Mouse (Mus musculus) spleen, postnatal 36 days (tissue): Measurements from ENCODE around the gene Rnf135.
"Not testable (repeated sequence)": the region's sequence is repeated elsewhere in the genome, so short reads cannot be mapped to it uniquely, and the experiment has no call there.

ENCODE experiments used
- DNase-seq, 2 experiments: peaks; one replicate each; pipeline ENCODE4 v3.0.0; 2022; ENCODE audit warnings: low spot score in 2 of 2, mixed read lengths in 1 of 2

The Rnf135 gene

GRCm38 (mm10) chr11:80183705-80184255 is at the start of gene Rnf135:
TSS of gene Rnf135 (plus strand) at chr11:80183851.
- DNase-seq: peak; percentile 85 to 87

- no peak for DNase-seq
These were observed 48.9 kb upstream of the Rnf135 start for GRCm38 (mm10) chr11:80134744-80135143.

- DNase-seq: no peak
These were observed 47.5 kb upstream of the Rnf135 start for GRCm38 (mm10) chr11:80135954-80136683.

GRCm38 (mm10) chr11:80136786-80137185 is 46.9 kb upstream of the Rnf135 start:
- DNase-seq: no peak

GRCm38 (mm10) chr11:80137773-80138172 is 45.9 kb upstream of the Rnf135 start:
- DNase-seq: no peak

GRCm38 (mm10) chr11:80141825-80142521 is 41.7 kb upstream of the Rnf135 start, which contains the start of gene Tefm:
TSS of gene Tefm (minus strand) at chr11:80142175.
- peak; percentile 66 to 79 for DNase-seq

DNA sequence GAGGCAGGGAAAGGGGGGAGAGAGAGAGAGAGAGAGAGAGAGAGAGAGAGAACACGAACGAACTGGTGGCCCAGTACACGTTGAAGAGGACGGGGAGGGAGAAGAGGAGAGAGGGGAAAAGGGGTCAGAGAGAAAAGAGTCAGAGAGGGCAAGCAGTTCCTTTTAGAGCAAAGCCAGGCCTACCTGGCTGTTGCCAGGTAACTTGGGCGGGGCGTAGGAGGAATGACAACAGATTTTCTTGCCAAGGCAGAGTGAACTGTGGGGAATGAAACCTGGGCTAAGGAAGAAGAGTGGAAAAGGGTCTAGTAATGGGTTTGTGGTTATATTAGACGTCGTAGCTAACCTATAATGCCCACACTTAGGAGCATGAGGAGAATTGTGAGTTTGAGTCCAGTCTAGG is 40.8 kb upstream of the Rnf135 start:
- no peak for DNase-seq

DNA sequence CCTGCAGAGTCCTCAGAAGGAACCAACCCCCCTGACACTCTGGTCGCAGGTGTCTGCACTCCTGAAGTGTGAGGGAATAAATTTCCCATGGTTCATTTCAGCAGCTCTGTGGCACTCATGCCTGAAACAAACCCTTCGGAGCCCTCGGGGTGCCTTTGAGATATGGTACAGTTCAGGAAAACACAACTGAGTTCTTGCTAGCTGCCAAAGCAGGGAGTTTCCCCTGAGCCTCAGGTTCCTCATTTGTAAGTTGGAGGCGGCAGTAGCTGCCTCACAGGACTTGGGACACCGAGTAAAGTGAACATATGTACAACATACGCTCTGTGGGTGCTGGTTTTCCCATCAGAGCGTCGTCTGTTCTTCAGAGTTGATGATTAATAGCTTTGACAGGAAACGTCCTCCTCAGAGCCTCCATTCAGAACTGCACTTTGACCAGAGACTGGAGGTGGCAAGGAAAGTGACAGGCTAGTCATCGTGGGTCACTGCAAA is 37.8 kb upstream of the Rnf135 start:
- DNase-seq: peak; percentile 67 to 73

- no peak for DNase-seq
These were observed 35.9 kb upstream of the Rnf135 start for GRCm38 (mm10) chr11:80147748-80148147.

DNA sequence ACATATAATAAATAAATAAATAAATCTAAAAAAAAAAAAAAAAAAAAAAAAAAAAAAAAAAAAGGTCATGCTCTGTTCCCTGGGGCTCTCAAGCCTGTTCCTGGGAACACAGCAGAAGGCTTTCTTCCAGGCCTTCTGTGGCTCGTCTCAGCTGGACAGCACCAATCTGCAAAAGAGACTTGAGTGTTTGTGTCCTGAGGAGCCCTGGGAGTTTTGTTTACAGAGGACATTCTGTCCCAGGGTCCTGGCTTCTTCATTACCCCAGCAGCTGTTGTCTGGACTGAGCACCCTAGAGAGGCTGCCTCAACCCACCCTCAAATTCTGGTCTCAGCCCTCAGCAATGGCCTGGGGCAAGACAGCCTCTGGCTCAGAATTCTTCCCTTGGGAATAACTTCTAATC is 35.3 kb upstream of the Rnf135 start:
- DNase-seq: no peak

GRCm38 (mm10) chr11:80148974-80149373 is 34.7 kb upstream of the Rnf135 start:
- DNase-seq: not testable (repeated sequence)

DNA sequence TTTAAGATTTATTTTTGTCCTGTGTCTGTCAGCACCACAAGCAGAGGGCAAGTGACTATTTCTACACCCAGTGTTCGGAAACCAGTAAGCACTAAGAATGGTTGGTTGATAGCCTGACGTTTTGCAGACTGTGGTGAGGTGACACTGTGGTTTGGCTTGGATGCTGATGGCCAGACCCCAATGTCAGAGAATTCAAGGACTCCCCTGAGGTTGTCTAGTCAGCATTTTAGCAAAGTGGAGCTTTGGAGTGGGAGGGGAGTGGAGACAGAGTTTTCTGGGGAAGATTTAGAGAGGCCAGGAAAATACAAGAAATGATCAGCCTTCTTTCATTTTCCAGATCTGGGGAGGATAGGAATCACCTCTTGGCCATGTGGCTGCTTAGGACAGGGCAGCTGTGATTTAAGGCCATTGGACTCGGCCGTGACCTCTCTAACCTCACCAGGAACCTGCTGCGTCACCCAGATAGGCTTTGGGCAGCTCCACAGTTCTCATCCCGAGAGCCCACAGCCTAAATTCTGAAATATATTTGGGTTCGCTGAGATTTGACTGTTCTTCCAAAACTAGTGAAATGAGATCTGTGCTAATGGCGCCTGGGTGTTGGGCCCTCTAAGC is 34.1 kb upstream of the Rnf135 start:
- no peak for DNase-seq

GRCm38 (mm10) chr11:80150566-80150965 is 33.1 kb upstream of the Rnf135 start:
- DNase-seq: no peak

GRCm38 (mm10) chr11:80151541-80151940 is 32.1 kb upstream of the Rnf135 start:
- no peak for DNase-seq

GRCm38 (mm10) chr11:80152376-80152775 is 31.3 kb upstream of the Rnf135 start:
- no peak for DNase-seq

DNA sequence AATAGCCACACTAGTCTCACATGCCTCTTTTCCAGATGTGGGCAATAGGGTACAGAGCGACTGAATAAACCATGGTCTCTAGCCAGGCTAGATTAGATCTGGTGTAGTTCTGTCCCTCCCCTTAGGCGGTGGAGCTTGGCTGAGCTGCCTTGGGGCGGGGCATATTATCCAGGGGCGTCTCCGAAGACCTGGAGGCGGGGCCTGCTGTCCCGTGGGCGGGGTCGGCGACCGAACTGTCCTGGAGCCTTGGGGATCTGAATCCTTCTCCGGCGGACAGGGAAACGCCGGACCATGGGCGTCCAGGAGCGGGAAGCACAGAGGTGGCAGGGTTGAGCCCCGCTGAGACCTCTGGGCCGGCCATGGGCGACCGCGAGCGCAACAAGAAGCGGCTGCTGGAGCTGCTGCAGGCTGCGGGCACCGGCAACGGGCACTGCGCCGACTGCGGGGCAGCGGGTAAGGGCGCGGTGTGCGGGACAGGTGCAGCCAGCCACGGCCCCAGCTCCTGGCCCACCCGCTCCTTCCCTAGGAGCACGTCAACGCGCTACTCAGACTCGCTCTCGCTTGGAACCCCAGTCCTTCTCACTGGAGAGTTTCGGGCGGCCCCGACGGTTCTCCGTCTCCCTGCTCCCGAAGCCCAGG is 29.7 kb upstream of the Rnf135 start, which contains the start of gene Adap2:
Gene Adap2, plus strand, starts transcription at position 249 of the 639 bp plus-strand sequence.
- peak; percentile 85 to 87 for DNase-seq

DNA sequence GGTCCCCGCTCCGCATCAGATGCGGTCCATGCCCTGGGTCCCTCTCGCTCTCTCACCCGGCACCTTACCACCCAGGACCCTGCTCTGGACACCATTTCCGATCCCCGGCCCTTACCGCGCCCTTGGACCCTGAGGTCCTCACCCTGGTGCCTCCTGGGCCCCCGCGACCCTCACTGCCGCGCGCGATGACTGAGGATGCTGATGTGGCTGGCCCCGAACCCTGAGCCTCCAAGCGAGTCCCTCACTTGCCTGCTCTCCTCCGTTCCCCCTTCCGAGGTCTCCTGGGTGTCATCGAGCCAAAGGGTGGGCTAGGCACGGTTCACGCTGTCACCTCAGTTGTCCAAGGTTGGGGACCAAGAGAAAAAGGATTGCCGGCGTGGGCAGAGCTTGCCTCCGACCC is 29.1 kb upstream of the Rnf135 start:
- DNase-seq: no peak

DNA sequence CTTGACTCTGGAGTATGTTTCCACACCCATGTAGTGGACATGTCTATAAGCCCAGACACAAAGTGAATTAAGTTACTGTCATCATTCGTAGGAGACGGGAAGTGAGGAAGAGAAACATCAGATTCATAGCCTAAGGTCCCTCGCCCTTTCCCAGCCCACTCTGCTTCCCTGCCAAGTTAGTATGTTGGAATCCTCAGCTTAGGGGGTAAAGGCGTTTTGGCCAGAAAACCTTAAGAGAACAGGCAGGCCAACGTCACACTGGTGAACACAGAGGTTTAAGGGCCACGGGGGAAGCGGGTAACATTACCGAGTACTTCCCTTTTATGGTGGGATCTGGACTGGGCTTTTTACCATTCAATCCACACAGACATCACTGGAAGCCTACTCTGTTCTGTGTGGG is 28.1 kb upstream of the Rnf135 start:
- no peak for DNase-seq

- DNase-seq: no peak
These were observed 27.7 kb upstream of the Rnf135 start for GRCm38 (mm10) chr11:80155961-80156360.

- no peak for DNase-seq
These were observed 26.8 kb upstream of the Rnf135 start for GRCm38 (mm10) chr11:80156841-80157240.

DNA sequence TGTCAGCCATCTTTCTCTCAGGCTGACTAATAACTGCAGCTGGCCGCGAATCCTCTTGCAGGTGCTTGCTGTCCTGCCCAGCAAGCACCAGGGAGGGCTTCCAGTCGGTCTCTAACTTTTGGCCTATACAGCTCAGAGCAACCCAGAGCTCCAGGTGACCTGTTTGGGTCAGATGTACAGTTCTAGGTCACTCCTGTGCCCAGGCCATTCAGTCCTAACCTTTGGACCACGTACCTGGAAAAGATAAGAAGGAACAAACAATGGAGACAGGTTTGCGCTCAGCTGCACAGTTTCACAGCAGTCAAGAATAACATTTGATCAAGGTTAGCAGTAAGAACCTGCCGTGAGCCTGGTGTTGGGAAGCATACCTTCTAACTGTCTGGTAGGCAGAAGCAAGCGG is 24.6 kb upstream of the Rnf135 start:
- no peak for DNase-seq

DNA sequence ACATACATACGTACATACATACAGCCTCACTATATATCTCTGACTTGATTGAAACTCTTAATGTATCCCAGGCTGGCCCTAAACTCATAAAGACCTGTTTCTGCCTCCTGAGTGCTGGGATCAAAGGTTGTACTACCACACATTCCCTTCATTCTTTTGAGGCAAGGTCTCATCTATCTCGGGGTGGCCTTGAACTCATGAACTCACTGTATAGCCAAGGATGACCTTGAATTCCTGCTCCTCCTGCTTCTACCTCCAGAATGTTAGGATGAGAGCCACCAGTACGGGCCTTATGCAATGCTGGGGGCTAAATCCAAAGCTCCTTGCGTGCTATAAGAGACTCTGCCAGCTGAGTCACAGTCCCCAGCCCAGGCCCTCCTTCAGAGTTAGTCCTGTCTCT is 22.6 kb upstream of the Rnf135 start:
- no peak for DNase-seq
